Mouse (Mus musculus): ENCODE results near the gene Corin. TPM values are rescaled to one million over a fixed set of nuclear protein-coding genes. Genes with fewer than 3 reads are reported as not detected.

The Corin gene
- polyA plus RNA-seq, 1 experiment from 2014 or later, result 8.8 TPM

GRCm38 (mm10) chr5:72368004-72368403, 136.3 kb downstream of the Corin start:
- 77% methylated on average over 3 of the region's 3 CpGs for WGBS
- Histone ChIP-seq H3K4me1 (replicated peaks; ENCODE audit: control insufficient read depth, insufficient read depth, low read length) (no peaks in the 10 kb centered on the region), H3K9ac (ENCODE audit: low read depth, low read length) (no peak overlapping the region), H3K9me3 (ENCODE audit: control insufficient read depth, low read length) (no peaks in the 10 kb centered on the region), H3K36me3 (ENCODE audit: control insufficient read depth, insufficient read depth, low read length) (no peaks in the 10 kb centered on the region), H3K27me3 (ENCODE audit: control insufficient read depth, insufficient read depth, low read length) (no peaks in the 10 kb centered on the region), H3K4me3 (ENCODE audit: low read depth, low read length) (no peak overlapping the region), H3K4me2 (replicated peaks; ENCODE audit: low read depth, low read length) (no peak overlapping the region), H3K27ac (ENCODE audit: low read depth, low read length) (no peak overlapping the region)
- ATAC-seq (ENCODE audit: low FRiP score), result no peak
- DNase-seq (ENCODE audit: low spot score), result no peak

GRCm38 (mm10) chr5:72365801-72366200, 138.5 kb downstream of the Corin start:
- DNase-seq (ENCODE audit: low spot score), result no peak
- no peaks in the 10 kb centered on the region for H3K36me3 ChIP-seq (ENCODE audit: control insufficient read depth, insufficient read depth, low read length)
- no peak overlapping the region for H3K4me3 ChIP-seq (ENCODE audit: low read depth, low read length)
- H3K9ac ChIP-seq (ENCODE audit: low read depth, low read length), result no peak overlapping the region
- no peaks in the 10 kb centered on the region for H3K9me3 ChIP-seq (ENCODE audit: control insufficient read depth, low read length)
- ATAC-seq (ENCODE audit: low FRiP score), result no peak
- H3K27ac ChIP-seq (ENCODE audit: low read depth, low read length), result no peak overlapping the region
- no peaks in the 10 kb centered on the region for H3K27me3 ChIP-seq (ENCODE audit: control insufficient read depth, insufficient read depth, low read length)
- H3K4me1 ChIP-seq (replicated peaks; ENCODE audit: control insufficient read depth, insufficient read depth, low read length), result no peaks in the 10 kb centered on the region
- WGBS, result 69% methylated on average over 4 of the region's 4 CpGs
- no peak overlapping the region for H3K4me2 ChIP-seq (replicated peaks; ENCODE audit: low read depth, low read length)

GRCm38 (mm10) chr5:72363838-72364237, 140.4 kb downstream of the Corin start:
- no peak for DNase-seq (ENCODE audit: low spot score)
- no peaks in the 10 kb centered on the region for H3K27me3 ChIP-seq (ENCODE audit: control insufficient read depth, insufficient read depth, low read length)
- no peaks in the 10 kb centered on the region for H3K4me1 ChIP-seq (replicated peaks; ENCODE audit: control insufficient read depth, insufficient read depth, low read length)
- no peak overlapping the region for H3K4me3 ChIP-seq (ENCODE audit: low read depth, low read length)
- H3K9me3 ChIP-seq (ENCODE audit: control insufficient read depth, low read length), result no peaks in the 10 kb centered on the region
- no peak overlapping the region for H3K27ac ChIP-seq (ENCODE audit: low read depth, low read length)
- no peak overlapping the region for H3K4me2 ChIP-seq (replicated peaks; ENCODE audit: low read depth, low read length)
- H3K36me3 ChIP-seq (ENCODE audit: control insufficient read depth, insufficient read depth, low read length), result no peaks in the 10 kb centered on the region
- H3K9ac ChIP-seq (ENCODE audit: low read depth, low read length), result no peak overlapping the region
- WGBS, result 70% methylated on average over 3 of the region's 3 CpGs
- ATAC-seq (ENCODE audit: low FRiP score), result no peak

- WGBS, result 77% methylated on average over 4 of the region's 4 CpGs
- Histone ChIP-seq H3K36me3 (ENCODE audit: control insufficient read depth, insufficient read depth, low read length) (no peaks in the 10 kb centered on the region), H3K9me3 (ENCODE audit: control insufficient read depth, low read length) (no peaks in the 10 kb centered on the region), H3K4me1 (replicated peaks; ENCODE audit: control insufficient read depth, insufficient read depth, low read length) (no peaks in the 10 kb centered on the region), H3K9ac (ENCODE audit: low read depth, low read length) (no peak overlapping the region), H3K4me2 (replicated peaks; ENCODE audit: low read depth, low read length) (no peak overlapping the region), H3K27ac (ENCODE audit: low read depth, low read length) (no peak overlapping the region), H3K4me3 (ENCODE audit: low read depth, low read length) (no peak overlapping the region), H3K27me3 (ENCODE audit: control insufficient read depth, insufficient read depth, low read length) (no peaks in the 10 kb centered on the region)
- DNase-seq (ENCODE audit: low spot score), result no peak
- no peak for ATAC-seq (ENCODE audit: low FRiP score)
Observed at GRCm38 (mm10) chr5:72353746-72354145, 150.5 kb downstream of the Corin start.

GRCm38 (mm10) chr5:72350081-72350758, 154.1 kb downstream of the Corin start:
- H3K36me3 ChIP-seq (ENCODE audit: control insufficient read depth, insufficient read depth, low read length), result no peaks in the 10 kb centered on the region
- no peak overlapping the region for H3K9ac ChIP-seq (ENCODE audit: low read depth, low read length)
- no peaks in the 10 kb centered on the region for H3K9me3 ChIP-seq (ENCODE audit: control insufficient read depth, low read length)
- H3K27me3 ChIP-seq (ENCODE audit: control insufficient read depth, insufficient read depth, low read length), result no peaks in the 10 kb centered on the region
- no peaks in the 10 kb centered on the region for H3K4me1 ChIP-seq (replicated peaks; ENCODE audit: control insufficient read depth, insufficient read depth, low read length)
- no peak overlapping the region for H3K27ac ChIP-seq (ENCODE audit: low read depth, low read length)
- WGBS, result 35% methylated on average over 5 of the region's 5 CpGs
- peak; percentile 71 for DNase-seq (ENCODE audit: low spot score)
- H3K4me3 ChIP-seq (ENCODE audit: low read depth, low read length), result no peak overlapping the region
- ATAC-seq (ENCODE audit: low FRiP score), result peak; percentile 87
- H3K4me2 ChIP-seq (replicated peaks; ENCODE audit: low read depth, low read length), result no peak overlapping the region

GRCm38 (mm10) chr5:72348591-72348990, 155.7 kb downstream of the Corin start:
- H3K4me2 ChIP-seq (replicated peaks; ENCODE audit: low read depth, low read length), result no peak overlapping the region
- WGBS, result 62% methylated on average over 2 of the region's 2 CpGs
- no peak overlapping the region for H3K4me3 ChIP-seq (ENCODE audit: low read depth, low read length)
- DNase-seq (ENCODE audit: low spot score) (no peak), ATAC-seq (ENCODE audit: low FRiP score) (no peak)
- H3K4me1 ChIP-seq (replicated peaks; ENCODE audit: control insufficient read depth, insufficient read depth, low read length), result no peaks in the 10 kb centered on the region
- no peaks in the 10 kb centered on the region for H3K9me3 ChIP-seq (ENCODE audit: control insufficient read depth, low read length)
- H3K27me3 ChIP-seq (ENCODE audit: control insufficient read depth, insufficient read depth, low read length), result no peaks in the 10 kb centered on the region
- no peaks in the 10 kb centered on the region for H3K36me3 ChIP-seq (ENCODE audit: control insufficient read depth, insufficient read depth, low read length)
- no peak overlapping the region for H3K9ac ChIP-seq (ENCODE audit: low read depth, low read length)
- no peak overlapping the region for H3K27ac ChIP-seq (ENCODE audit: low read depth, low read length)

- no peak for DNase-seq (ENCODE audit: low spot score)
- 80% methylated on average over 5 of the region's 5 CpGs for WGBS
- Histone ChIP-seq H3K9me3 (ENCODE audit: control insufficient read depth, low read length) (no peaks in the 10 kb centered on the region), H3K27ac (ENCODE audit: low read depth, low read length) (no peak overlapping the region), H3K36me3 (ENCODE audit: control insufficient read depth, insufficient read depth, low read length) (no peaks in the 10 kb centered on the region), H3K27me3 (ENCODE audit: control insufficient read depth, insufficient read depth, low read length) (no peaks in the 10 kb centered on the region), H3K4me1 (replicated peaks; ENCODE audit: control insufficient read depth, insufficient read depth, low read length) (no peaks in the 10 kb centered on the region), H3K4me2 (replicated peaks; ENCODE audit: low read depth, low read length) (no peak overlapping the region), H3K9ac (ENCODE audit: low read depth, low read length) (no peak overlapping the region), H3K4me3 (ENCODE audit: low read depth, low read length) (no peak overlapping the region)
- ATAC-seq (ENCODE audit: low FRiP score), result no peak
Observed at GRCm38 (mm10) chr5:72335873-72336272, 168.4 kb downstream of the Corin start.

- no peaks in the 10 kb centered on the region for H3K4me1 ChIP-seq (replicated peaks; ENCODE audit: control insufficient read depth, insufficient read depth, low read length)
- 93% methylated on average over 10 of the region's 10 CpGs for WGBS
- H3K9ac ChIP-seq (ENCODE audit: low read depth, low read length), result no peak overlapping the region
- DNase-seq (ENCODE audit: low spot score) (no peak), ATAC-seq (ENCODE audit: low FRiP score) (no peak)
- no peaks in the 10 kb centered on the region for H3K27me3 ChIP-seq (ENCODE audit: control insufficient read depth, insufficient read depth, low read length)
- no peaks in the 10 kb centered on the region for H3K9me3 ChIP-seq (ENCODE audit: control insufficient read depth, low read length)
- no peak overlapping the region for H3K27ac ChIP-seq (ENCODE audit: low read depth, low read length)
- no peak overlapping the region for H3K4me3 ChIP-seq (ENCODE audit: low read depth, low read length)
- H3K36me3 ChIP-seq (ENCODE audit: control insufficient read depth, insufficient read depth, low read length), result no peaks in the 10 kb centered on the region
- H3K4me2 ChIP-seq (replicated peaks; ENCODE audit: low read depth, low read length), result no peak overlapping the region
Observed at GRCm38 (mm10) chr5:72332901-72333300, 171.4 kb downstream of the Corin start.

- no peaks in the 10 kb centered on the region for H3K36me3 ChIP-seq (ENCODE audit: control insufficient read depth, insufficient read depth, low read length)
- no peak overlapping the region for H3K4me3 ChIP-seq (ENCODE audit: low read depth, low read length)
- no peaks in the 10 kb centered on the region for H3K27me3 ChIP-seq (ENCODE audit: control insufficient read depth, insufficient read depth, low read length)
- no peak overlapping the region for H3K4me2 ChIP-seq (replicated peaks; ENCODE audit: low read depth, low read length)
- no peak overlapping the region for H3K9ac ChIP-seq (ENCODE audit: low read depth, low read length)
- no peaks in the 10 kb centered on the region for H3K4me1 ChIP-seq (replicated peaks; ENCODE audit: control insufficient read depth, insufficient read depth, low read length)
- no peak overlapping the region for H3K27ac ChIP-seq (ENCODE audit: low read depth, low read length)
- ATAC-seq (ENCODE audit: low FRiP score) (no peak), DNase-seq (ENCODE audit: low spot score) (no peak)
- H3K9me3 ChIP-seq (ENCODE audit: control insufficient read depth, low read length), result no peaks in the 10 kb centered on the region
- 47% methylated on average over 2 of the region's 2 CpGs for WGBS
Observed at GRCm38 (mm10) chr5:72331217-72331616, 173.1 kb downstream of the Corin start.
